Mouse (Mus musculus): ENCODE results near the gene Cftr.

DNA sequence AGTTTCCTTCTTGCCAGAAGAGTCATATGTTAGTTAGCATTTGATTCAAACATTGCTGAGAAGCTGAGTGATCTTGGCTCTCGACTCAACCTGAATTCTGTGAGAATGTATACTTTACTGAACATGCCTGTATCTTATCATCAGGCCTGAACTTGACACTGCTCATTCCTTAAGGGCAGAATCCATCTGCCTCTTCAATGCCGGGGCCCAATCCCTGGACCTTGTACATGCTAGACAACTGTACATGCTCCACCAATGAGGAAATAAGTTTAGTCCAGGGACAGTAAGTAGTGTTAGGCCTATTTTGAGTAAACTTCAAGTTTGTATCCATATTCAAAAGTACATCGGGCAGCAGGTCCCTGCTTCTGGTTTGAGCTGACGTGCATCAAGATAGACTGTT, 134.6 kb downstream of the Cftr start:
- no peak for TF ChIP-seq POLR2A (IDR thresholded peaks at IDR 0.05; ENCODE audit: insufficient read length, low read depth)
- no peak for TF ChIP-seq USF1 (IDR thresholded peaks at IDR 0.05; ENCODE audit: low read depth)
- TF ChIP-seq POLR2AphosphoS2 (IDR thresholded peaks at IDR 0.05; ENCODE audit: insufficient read length, low read depth) = no peak
- TF ChIP-seq TCF3 (IDR thresholded peaks at IDR 0.05; ENCODE audit: insufficient read length, low read depth) = no peak
- TF ChIP-seq MYOG (IDR thresholded peaks at IDR 0.05; ENCODE audit: control insufficient read depth in 1 of 3, insufficient read depth in 1 of 3, insufficient read length in 2 of 3, low read depth in 2 of 3) = no peak
- no peak for TF ChIP-seq MAX (IDR thresholded peaks at IDR 0.05; ENCODE audit: low read depth)
- TF ChIP-seq TCF12 (IDR thresholded peaks at IDR 0.05; ENCODE audit: insufficient read depth, poor library complexity, severe bottlenecking) = no peak

Data from myocyte (in vitro differentiated cells).